ENCODE assay signal across 21 mouse cellular contexts in the genomic region with DNA sequence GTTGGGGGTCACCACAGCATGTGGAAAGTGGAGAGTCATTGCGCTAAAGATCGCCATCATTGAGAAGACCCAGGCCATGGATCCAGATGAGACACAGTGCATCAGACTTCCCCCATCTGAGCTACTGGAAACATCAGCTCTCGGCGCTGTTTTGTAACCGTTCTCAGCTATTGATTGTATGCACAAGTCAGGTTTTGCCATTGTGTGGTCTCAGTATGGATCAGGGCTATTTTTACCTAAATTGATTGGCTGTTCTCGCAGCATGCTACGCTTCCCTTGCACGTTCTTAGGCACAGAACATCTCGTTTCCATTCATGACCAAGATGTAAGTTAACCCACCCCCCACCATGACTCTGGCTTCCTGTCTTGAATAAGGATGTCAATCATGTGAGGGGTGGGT.
"Had no signal": no experiment of that assay in that cellular context is flagged by ENCODE, and none has a peak within 500 bp of the region (broad histone marks: within the 10 kb centered on the region; RNA-seq: fewer than 3 reads in every experiment).

No protein-coding gene starts in this region.

- H3K9me3 ChIP-seq: limb, embryonic 15.5 days; lung, embryonic 15.5 days; midbrain, embryonic 13.5 days; midbrain, embryonic 15.5 days; neural tube, embryonic 13.5 days; neural tube, embryonic 15.5 days had no signal

- H3K27me3 ChIP-seq: limb, embryonic 15.5 days; lung, embryonic 15.5 days; megakaryocyte, embryonic 14.5 days; midbrain, embryonic 13.5 days; midbrain, embryonic 15.5 days; neural tube, embryonic 13.5 days; neural tube, embryonic 15.5 days had no signal

- DNase-seq: lung, adult 2 months; lung, postnatal 14 days; lung, postnatal 36 days; retina, postnatal 1 day; right cerebral cortex, adult 18-20 months; right cerebral cortex, postnatal 25 days; right cerebral cortex, postnatal 4 days; spleen, adult 18-20 months; thymus, adult 18-20 months; thymus, postnatal 36 days had no signal

- H3K36me3 ChIP-seq: lung, embryonic 15.5 days; midbrain, embryonic 13.5 days; midbrain, embryonic 15.5 days; neural tube, embryonic 15.5 days had no signal

- H3K4me2 ChIP-seq: limb, embryonic 15.5 days; lung, embryonic 15.5 days; midbrain, embryonic 11.5 days; midbrain, embryonic 13.5 days; midbrain, embryonic 15.5 days; neural tube, embryonic 13.5 days; neural tube, embryonic 15.5 days had no signal

- H3K4me3 ChIP-seq: limb, embryonic 15.5 days; lung, embryonic 15.5 days; megakaryocyte, embryonic 14.5 days; midbrain, embryonic 13.5 days; midbrain, embryonic 15.5 days; neural tube, embryonic 13.5 days; neural tube, embryonic 15.5 days had no signal

- H3K27ac ChIP-seq: limb, embryonic 15.5 days; liver, embryonic 14.5 days; lung, embryonic 15.5 days; macrophage; midbrain, embryonic 13.5 days; midbrain, embryonic 15.5 days; neural tube, embryonic 13.5 days; neural tube, embryonic 15.5 days had no signal

- ATAC-seq: lung, postnatal 0 days; midbrain, embryonic 13.5 days; midbrain, embryonic 15.5 days had no signal

- H3K9ac ChIP-seq: limb, embryonic 15.5 days; liver, embryonic 14.5 days; lung, embryonic 15.5 days; midbrain, embryonic 13.5 days; midbrain, embryonic 15.5 days; neural tube, embryonic 13.5 days; neural tube, embryonic 15.5 days had no signal

- H3K4me1 ChIP-seq: limb, embryonic 15.5 days; lung, embryonic 15.5 days; midbrain, embryonic 15.5 days; neural tube, embryonic 13.5 days; neural tube, embryonic 15.5 days had no signal
